Mouse (Mus musculus) liver, postnatal 0 days (tissue): Measurements from ENCODE around the gene Pxdn.
A peak's percentile ranks its signal among the peaks of the same experiment; 100 is the strongest.

ENCODE experiments used
- CTCF ChIP-seq: sonication (generic); IDR thresholded peaks from 2 replicates; pipeline ENCODE4 v1.5.1; 2016; ENCODE audit warnings: antibody characterized with exemption, low read depth
- EP300 ChIP-seq: IDR thresholded peaks from 2 replicates; pipeline ENCODE4 v1.6.1; 2016; ENCODE audit warnings: antibody characterized with exemption, low read depth, mild to moderate bottlenecking

DNA sequence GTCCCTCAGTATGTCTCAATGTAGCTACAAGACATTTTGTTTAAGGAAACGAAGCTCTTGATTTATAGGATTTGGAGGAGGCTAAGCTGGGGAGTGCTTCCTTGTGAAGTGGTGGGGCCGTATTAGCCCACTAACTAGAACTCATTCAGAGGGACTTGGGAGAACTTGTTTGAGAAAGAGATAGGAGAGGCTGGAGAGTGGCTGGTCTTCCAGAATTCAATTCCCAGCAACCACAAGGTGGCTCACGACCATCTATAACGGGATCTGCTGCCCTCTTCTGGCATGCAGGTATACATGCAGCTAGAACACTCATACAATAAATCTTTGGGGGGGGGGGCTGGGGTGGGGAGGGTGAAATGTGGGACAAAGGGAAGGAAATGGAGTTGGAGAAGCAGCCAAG, 102.7 kb downstream of the Pxdn start:
- TF ChIP-seq EP300: no peak
- TF ChIP-seq CTCF: peak; percentile 72
